Mouse (Mus musculus): ENCODE measurements around the gene Rpsa. TPM values are rescaled to one million over a fixed set of nuclear protein-coding genes. Genes with fewer than 3 reads are reported as not detected.
A peak's percentile ranks its signal among the peaks of the same experiment; 100 is the strongest.
"Not testable (repeated sequence)": the region's sequence is repeated elsewhere in the genome, so short reads cannot be mapped to it uniquely, and the experiment has no call there.

Gene Rpsa
- polyA plus RNA-seq, 1 experiment from 2014 or later: 1,746 TPM

- DNase-seq (ENCODE audit: low read depth, low spot score) (no peak), ATAC-seq (no peak)
- POLR2A ChIA-PET: no interaction called here
- in situ Hi-C loops (cut with MboI; ENCODE audit: low pct_unique_long_range_greater_than_20kb): no loop called here
- H3K27me3 ChIP-seq: peaks cover 11% of the 10 kb centered on the region
- no peak for TF ChIP-seq CTCF (IDR thresholded peaks at IDR 0.05)
- CTCF ChIA-PET: interaction anchor here (0.8 kb wide), 1 partner anchor 11 kb away, joined by 4 read pairs; no protein-coding TSS in a partner anchor
Observed at GRCm38 (mm10) chr9:120091086-120091485, 36.4 kb upstream of the Rpsa start.

GRCm38 (mm10) chr9:120091696-120092238, 35.7 kb upstream of the Rpsa start, which contains the start of gene Ccr8:
TSS of gene Ccr8 (plus strand) at chr9:120092114.
- no peak for DNase-seq (ENCODE audit: low read depth, low spot score)
- in situ Hi-C loops (cut with MboI; ENCODE audit: low pct_unique_long_range_greater_than_20kb): no loop called here
- ChIA-PET POLR2A (no interaction called here), CTCF (no interaction called here)
- H3K27me3 ChIP-seq: peaks cover 8% of the 10 kb centered on the region
- no peak for TF ChIP-seq CTCF (IDR thresholded peaks at IDR 0.05)
- ATAC-seq: no peak

DNA sequence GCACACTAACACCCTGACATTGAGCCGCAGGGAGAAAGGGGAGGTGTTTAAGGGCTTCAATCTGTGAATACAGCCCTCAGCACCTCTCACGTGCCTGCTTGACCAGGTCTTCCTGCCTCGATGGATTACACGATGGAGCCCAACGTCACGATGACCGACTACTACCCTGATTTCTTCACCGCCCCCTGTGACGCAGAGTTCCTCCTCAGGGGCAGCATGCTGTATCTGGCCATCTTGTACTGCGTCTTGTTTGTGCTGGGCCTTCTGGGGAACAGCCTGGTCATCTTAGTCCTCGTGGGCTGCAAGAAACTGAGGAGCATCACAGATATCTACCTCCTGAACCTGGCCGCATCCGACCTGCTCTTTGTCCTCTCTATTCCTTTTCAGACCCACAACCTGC, 33.8 kb upstream of the Rpsa start:
- no peak for DNase-seq (ENCODE audit: low read depth, low spot score)
- ChIA-PET POLR2A (no interaction called here), CTCF (no interaction called here)
- in situ Hi-C loops (cut with MboI; ENCODE audit: low pct_unique_long_range_greater_than_20kb): no loop called here
- peaks cover 18% of the 10 kb centered on the region for H3K27me3 ChIP-seq
- no peak for TF ChIP-seq CTCF (IDR thresholded peaks at IDR 0.05)
- no peak for ATAC-seq

GRCm38 (mm10) chr9:120095886-120096285, 31.6 kb upstream of the Rpsa start:
- ChIA-PET CTCF (no interaction called here), POLR2A (no interaction called here)
- H3K27me3 ChIP-seq: peaks cover 26% of the 10 kb centered on the region
- no peak for DNase-seq (ENCODE audit: low read depth, low spot score)
- TF ChIP-seq CTCF (IDR thresholded peaks at IDR 0.05): no peak
- ATAC-seq: no peak
- in situ Hi-C loops (cut with MboI; ENCODE audit: low pct_unique_long_range_greater_than_20kb): loop anchor here (5.0 kb wide), 1 partner anchor 69 kb away; no protein-coding TSS in a partner anchor

- no peak for ATAC-seq
- TF ChIP-seq CTCF (IDR thresholded peaks at IDR 0.05): peak; percentile 88
Observed at GRCm38 (mm10) chr9:120098682-120099081, 28.8 kb upstream of the Rpsa start.

DNA sequence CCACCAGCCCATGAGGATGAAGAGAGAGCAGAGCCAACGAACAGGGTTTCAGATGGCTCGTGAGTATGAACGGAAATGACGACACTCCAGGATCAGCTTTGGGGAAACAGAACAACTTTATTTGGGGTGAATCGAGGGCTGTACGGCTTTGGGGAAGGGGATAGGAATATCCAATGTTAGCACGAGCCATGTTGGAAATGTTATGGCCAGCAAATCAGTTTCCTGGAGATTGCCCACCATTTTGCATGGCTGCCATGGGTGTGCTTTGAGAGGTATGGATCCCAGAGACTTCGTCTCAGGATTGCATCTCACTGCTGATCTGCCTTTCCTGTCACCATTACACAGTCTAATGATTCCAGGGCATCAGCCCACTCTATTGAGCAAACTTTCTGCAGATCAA, 28.2 kb upstream of the Rpsa start:
- POLR2A ChIA-PET: no interaction called here
- CTCF ChIA-PET: interaction anchor here (0.9 to 2.1 kb wide), 12 partner anchors 10 to 138 kb away, joined by 3 to 10 read pairs (median 4); partner anchors contain the start of gene Slc25a38
- TF ChIP-seq CTCF (IDR thresholded peaks at IDR 0.05): no peak
- no peak for DNase-seq (ENCODE audit: low read depth, low spot score)
- peaks cover 21% of the 10 kb centered on the region for H3K27me3 ChIP-seq
- no peak for ATAC-seq
- in situ Hi-C loops (cut with MboI; ENCODE audit: low pct_unique_long_range_greater_than_20kb): loop anchor here (5.0 kb wide), 1 partner anchor 72 kb away; no protein-coding TSS in a partner anchor

More at GRCm38 (mm10) chr9:120098682-120099081, 28.8 kb upstream of the Rpsa start:
- ChIA-PET POLR2A (no interaction called here), CTCF (interaction anchor here (0.5 to 1.9 kb wide), 15 partner anchors 10 to 137 kb away, joined by 3 to 10 read pairs (median 3); partner anchors contain the start of gene Slc25a38)
- in situ Hi-C loops (cut with MboI; ENCODE audit: low pct_unique_long_range_greater_than_20kb): loop anchor here (5.0 kb wide), 1 partner anchor 71 kb away; no protein-coding TSS in a partner anchor
- H3K27me3 ChIP-seq: peaks cover 26% of the 10 kb centered on the region
- DNase-seq (ENCODE audit: low read depth, low spot score): peak; percentile 3

- CTCF ChIA-PET: interaction anchor here (2.1 kb wide), 1 partner anchor 28 kb away, joined by 6 read pairs; no protein-coding TSS in a partner anchor
- H3K27me3 ChIP-seq: peaks cover 18% of the 10 kb centered on the region
- ATAC-seq (no peak), DNase-seq (ENCODE audit: low read depth, low spot score) (no peak)
- no peak for TF ChIP-seq CTCF (IDR thresholded peaks at IDR 0.05)
- in situ Hi-C loops (cut with MboI; ENCODE audit: low pct_unique_long_range_greater_than_20kb): no loop called here
- POLR2A ChIA-PET: no interaction called here
Observed at GRCm38 (mm10) chr9:120101165-120101564, 26.3 kb upstream of the Rpsa start.

DNA sequence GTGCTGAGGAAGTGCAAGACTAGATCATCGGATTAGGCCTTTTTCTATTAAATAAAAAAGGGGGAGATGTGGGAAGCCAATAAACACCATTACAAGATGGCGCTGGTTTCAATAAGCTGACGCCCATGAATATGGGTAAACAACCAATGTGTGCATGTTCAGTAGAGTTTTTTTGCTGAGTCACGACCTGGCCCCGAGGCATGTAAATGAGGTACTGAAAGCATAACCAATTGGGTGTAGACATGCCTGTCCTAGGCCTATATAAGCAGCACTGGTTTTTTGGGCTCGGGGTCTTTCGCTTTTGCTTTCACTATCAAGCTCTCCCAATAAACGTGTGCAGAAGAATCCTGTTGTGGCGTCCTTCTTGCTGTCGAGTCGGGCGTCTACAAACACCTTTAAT, 18.5 kb upstream of the Rpsa start:
- POLR2A ChIA-PET; ATAC-seq; in situ Hi-C loops (cut with MboI; ENCODE audit: low pct_unique_long_range_greater_than_20kb); H3K27me3 ChIP-seq; DNase-seq (ENCODE audit: low read depth, low spot score): not testable (repeated sequence)
- CTCF ChIA-PET: interaction anchor here (1.0 to 1.8 kb wide), 3 partner anchors 10 to 82 kb away, joined by 3 to 6 read pairs (median 4); no protein-coding TSS in a partner anchor

DNA sequence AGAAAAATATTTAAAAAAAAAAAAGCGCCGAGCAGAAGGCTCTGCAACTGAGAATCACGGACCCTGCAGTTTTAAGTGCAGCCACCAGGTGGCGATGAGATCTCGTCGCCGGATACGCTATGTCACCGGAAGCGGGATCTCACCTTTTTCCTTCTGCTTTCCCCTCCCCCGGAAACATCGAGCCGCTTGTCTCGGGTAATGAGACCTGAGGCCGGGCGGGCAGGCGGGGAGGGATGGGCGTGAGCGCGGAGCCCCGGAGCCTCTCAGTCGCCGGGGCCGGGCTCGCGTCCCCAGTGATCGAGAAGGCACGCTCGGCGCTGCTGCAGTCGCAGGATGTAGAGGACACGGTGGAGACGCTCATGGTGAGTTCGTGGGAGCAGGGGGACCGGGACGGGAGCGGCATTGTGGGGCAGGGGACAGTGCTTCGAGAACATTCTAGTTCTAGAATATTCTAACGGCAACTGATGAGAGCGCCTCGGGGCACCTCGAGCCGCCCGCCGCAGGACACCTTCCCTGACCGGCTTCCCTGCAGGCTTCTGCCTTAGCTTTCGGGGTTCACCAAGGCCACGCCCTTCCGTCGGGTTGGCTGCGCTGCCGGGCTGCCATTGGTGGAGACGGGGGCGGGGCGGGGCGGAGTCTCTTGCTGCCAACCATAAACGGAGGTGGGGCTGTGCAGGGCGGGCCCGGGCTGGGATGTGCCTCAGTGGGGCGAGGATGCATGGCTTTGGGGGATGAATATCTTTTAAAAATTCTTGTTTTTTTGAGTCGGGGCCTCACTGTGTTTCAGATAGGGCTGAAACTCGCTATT, 17.1 kb upstream of the Rpsa start, which contains the start of gene Slc25a38:
TSS of gene Slc25a38 (plus strand) at position 164 of the 808 bp plus-strand sequence.
- DNase-seq (ENCODE audit: low read depth, low spot score) (peak; percentile 67), ATAC-seq (peak; percentile 97)
- POLR2A ChIA-PET: interaction anchor here (0.6 to 1.5 kb wide), 7 partner anchors 16 to 463 kb away, joined by 3 to 6 read pairs (median 3); partner anchors contain the start of genes Rpsa and Xirp1
- peak; percentile 88 for TF ChIP-seq CTCF (IDR thresholded peaks at IDR 0.05)
- in situ Hi-C loops (cut with MboI; ENCODE audit: low pct_unique_long_range_greater_than_20kb): no loop called here
- CTCF ChIA-PET: interaction anchor here (0.9 to 1.9 kb wide), 6 partner anchors 11 to 83 kb away, joined by 3 to 6 read pairs (median 4); no protein-coding TSS in a partner anchor
- H3K27me3 ChIP-seq: no peaks in the 10 kb centered on the region

DNA sequence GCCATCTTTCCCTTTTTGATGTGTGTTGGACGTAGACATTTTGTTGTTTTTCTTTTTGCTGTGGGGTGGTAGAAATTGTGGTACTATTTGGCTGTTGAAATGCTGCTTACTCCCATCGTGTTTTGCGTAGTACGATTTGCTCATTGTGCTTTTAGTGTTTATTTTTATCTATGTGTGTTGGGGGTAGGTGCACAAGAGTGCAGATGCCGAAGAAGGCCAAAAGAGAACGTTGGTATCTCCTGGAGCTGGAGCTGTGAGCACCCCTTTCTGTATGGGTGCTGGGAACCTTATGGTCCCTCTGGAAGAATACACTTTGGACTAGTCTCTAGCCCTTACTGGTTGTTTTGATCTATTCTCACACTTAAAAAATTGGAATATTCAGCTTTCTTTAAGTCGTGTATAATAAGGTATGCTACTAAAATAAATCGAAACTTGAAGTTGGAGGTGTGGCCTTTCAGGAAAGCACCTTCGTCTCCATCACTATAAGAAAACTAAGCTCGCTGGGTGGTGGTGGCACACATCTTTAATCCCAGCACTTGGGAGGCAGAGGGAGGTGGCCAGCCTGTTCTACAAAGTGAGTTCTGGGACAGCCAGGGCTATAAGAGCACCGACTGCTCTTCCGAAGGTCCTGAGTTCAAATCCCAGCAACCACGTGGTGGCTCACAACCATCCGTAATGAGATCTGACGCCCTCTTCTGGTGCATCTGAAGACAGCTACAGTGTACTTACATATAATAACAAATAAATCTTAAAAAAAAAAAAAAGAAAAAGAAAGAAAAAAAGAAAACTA, 16.1 kb upstream of the Rpsa start:
- in situ Hi-C loops (cut with MboI; ENCODE audit: low pct_unique_long_range_greater_than_20kb): no loop called here
- ATAC-seq (no peak), DNase-seq (ENCODE audit: low read depth, low spot score) (no peak)
- no peaks in the 10 kb centered on the region for H3K27me3 ChIP-seq
- ChIA-PET POLR2A (interaction anchor here (1.2 to 1.5 kb wide), 2 partner anchors 15 to 16 kb away, joined by 3 to 6 read pairs; partner anchors contain the start of gene Rpsa), CTCF (interaction anchor here (1.1 to 1.9 kb wide), 3 partner anchors 12 to 15 kb away, joined by 4 to 5 read pairs (median 5); no protein-coding TSS in a partner anchor)
- no peak for TF ChIP-seq CTCF (IDR thresholded peaks at IDR 0.05)

All from Patski (cell line).